ENCODE assay signal across 15 mouse cellular contexts in the genomic region with DNA sequence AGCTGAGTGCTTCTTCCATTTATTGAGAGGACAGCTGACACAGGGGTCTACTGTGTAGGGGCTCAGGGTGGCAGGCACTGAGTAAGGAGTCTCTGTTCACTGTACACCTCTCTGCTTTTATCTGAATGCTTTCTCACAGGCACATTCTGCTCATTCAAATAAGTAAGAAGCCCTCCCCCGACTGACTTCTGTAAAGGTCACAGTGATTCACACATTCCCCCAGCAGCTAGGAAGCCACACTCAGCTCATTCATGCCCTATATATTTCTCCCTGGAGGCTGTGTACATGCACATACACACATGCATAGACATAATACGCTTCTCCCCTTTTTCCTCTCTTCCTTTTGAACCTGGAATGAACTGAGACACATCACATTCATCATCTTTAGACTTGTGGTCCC.
DNase-seq lines count a peak whose midpoint lies in the region; ATAC-seq and TF ChIP-seq lines count a peak whose summit lies in the region.
"Had no signal": no experiment of that assay in that cellular context is flagged by ENCODE, and none has a peak within 500 bp of the region (broad histone marks: within the 10 kb centered on the region; RNA-seq: fewer than 3 reads in every experiment).

No protein-coding gene starts in this region.

- no peaks in the 10 kb centered on the region for H3K27me3 ChIP-seq in kidney, embryonic 16.5 days (ENCODE audit: insufficient read depth, low read length)
- H3K27me3 ChIP-seq in kidney, adult 2 months (replicated peaks; ENCODE audit: control insufficient read depth, insufficient read depth, low read length), result no peaks in the 10 kb centered on the region
- no peaks in the 10 kb centered on the region for H3K27me3 ChIP-seq in neural tube, embryonic 14.5 days (ENCODE audit: control insufficient read depth, insufficient read depth, low read length)
- H3K27me3 ChIP-seq: CH12.LX; limb, embryonic 12.5 days had no signal

- no peak for DNase-seq in kidney, adult 2 months
- DNase-seq in 416B (ENCODE audit: low read depth) (peak; percentile 48), NIH3T3 (ENCODE audit: low read depth) (peak; percentile 78)
- no peak for DNase-seq in left cerebral cortex, adult 2 months (ENCODE audit: extremely low spot score in 1 of 2, low spot score in 2 of 2)
- DNase-seq in embryo, embryonic 11 days, result no peak
- DNase-seq: adrenal gland, postnatal 25 days; heart, adult 18-20 months; kidney, adult 18-20 months; lung, adult 18-20 months had no signal

- no peaks in the 10 kb centered on the region for H3K36me3 ChIP-seq in kidney, embryonic 16.5 days (ENCODE audit: insufficient read depth, low read length)
- H3K36me3 ChIP-seq in kidney, adult 2 months (ENCODE audit: control insufficient read depth, insufficient read depth, low read length), result no peaks in the 10 kb centered on the region
- no peaks in the 10 kb centered on the region for H3K36me3 ChIP-seq in neural tube, embryonic 14.5 days (ENCODE audit: control insufficient read depth, insufficient read depth, low read length)
- H3K36me3 ChIP-seq: limb, embryonic 12.5 days; midbrain, embryonic 10.5 days had no signal

- H3K4me1 ChIP-seq in kidney, embryonic 16.5 days (ENCODE audit: insufficient read depth, low read length), result peaks cover 27% of the 10 kb centered on the region
- H3K4me1 ChIP-seq in kidney, adult 2 months (ENCODE audit: control insufficient read depth, insufficient read depth, low read length), result no peaks in the 10 kb centered on the region
- H3K4me1 ChIP-seq in neural tube, embryonic 14.5 days (ENCODE audit: control insufficient read depth, insufficient read depth, low read length), result no peaks in the 10 kb centered on the region

- intact Hi-C loops in left cerebral cortex, adult 2 months (cut with DNase I), result no loop called here

- ATAC-seq in kidney, embryonic 16.5 days (ENCODE audit: low FRiP score, low TSS enrichment), result 0 out of 2 replicates have a peak, but pooled peaks have one; percentile 36
- ATAC-seq in neural tube, embryonic 14.5 days (ENCODE audit: low read depth), result no peak

- TF ChIP-seq CTCF in kidney, adult 2 months (conservative IDR thresholded peaks at IDR 0.05; ENCODE audit: insufficient read depth, insufficient read length, low read depth, low read length), result no peak
- TF ChIP-seq CTCF in left cerebral cortex, adult 2 months (IDR thresholded peaks at IDR 0.05), result no peak

- 52% methylated on average over 2 of the region's 2 CpGs for WGBS in kidney, embryonic 16.5 days
- WGBS in kidney, adult 2 months, result 49% methylated on average over 2 of the region's 2 CpGs
- WGBS in neural tube, embryonic 14.5 days, result 59% methylated on average over 2 of the region's 2 CpGs

- no peaks in the 10 kb centered on the region for H3K9me3 ChIP-seq in kidney, embryonic 16.5 days (ENCODE audit: low read length)
- H3K9me3 ChIP-seq in neural tube, embryonic 14.5 days (ENCODE audit: control insufficient read depth, low read length), result no peaks in the 10 kb centered on the region
- H3K9me3 ChIP-seq: limb, embryonic 12.5 days; midbrain, embryonic 10.5 days had no signal

- H3K9ac ChIP-seq in kidney, embryonic 16.5 days (replicated peaks; ENCODE audit: low read length), result no peak overlapping the region
- no peak overlapping the region for H3K9ac ChIP-seq in neural tube, embryonic 14.5 days (replicated peaks; ENCODE audit: low read depth, low read length)
- H3K9ac ChIP-seq: limb, embryonic 12.5 days had no signal

- no peak overlapping the region for H3K27ac ChIP-seq in kidney, embryonic 16.5 days (ENCODE audit: low read length)
- no peak overlapping the region for H3K27ac ChIP-seq in kidney, adult 2 months (ENCODE audit: insufficient read depth, low read depth, low read length)
- H3K27ac ChIP-seq in neural tube, embryonic 14.5 days (ENCODE audit: low read depth, low read length), result peak overlapping the region; percentile 44; the same call in 1 of the 2 replicates
- no peak overlapping the region for H3K27ac ChIP-seq in left cerebral cortex, adult 2 months
- H3K27ac ChIP-seq: limb, embryonic 12.5 days had no signal

- no peak overlapping the region for H3K4me3 ChIP-seq in kidney, embryonic 16.5 days (ENCODE audit: low read length)
- H3K4me3 ChIP-seq in kidney, adult 2 months (ENCODE audit: insufficient read depth, low read depth, low read length), result no peak overlapping the region
- H3K4me3 ChIP-seq in neural tube, embryonic 14.5 days (ENCODE audit: low read depth, low read length), result no peak overlapping the region
- H3K4me3 ChIP-seq in left cerebral cortex, adult 2 months, result no peak overlapping the region
- H3K4me3 ChIP-seq: erythroblast, embryonic 14.5 days; limb, embryonic 12.5 days; midbrain, embryonic 10.5 days had no signal

- H3K4me2 ChIP-seq in kidney, embryonic 16.5 days (replicated peaks; ENCODE audit: low read depth, low read length), result no peak overlapping the region
- no peak overlapping the region for H3K4me2 ChIP-seq in neural tube, embryonic 14.5 days (ENCODE audit: low read depth, low read length)
- H3K4me2 ChIP-seq: limb, embryonic 12.5 days had no signal

- no peak for TF ChIP-seq POLR2A in kidney, adult 2 months (IDR thresholded peaks at IDR 0.05; ENCODE audit: low read depth, low read length)

Comparison
In these comparisons a context has a peak if more than half of its experiments do, and no peak if none do; other contexts are left out.
1. DNase-seq: peak in 416B (single experiment) and NIH3T3 (single experiment); none in kidney, adult 2 months (single experiment), left cerebral cortex, adult 2 months (0 of 2) and embryo, embryonic 11 days (single experiment).